Mouse (Mus musculus) heart, embryonic 16.5 days (tissue): ENCODE data around the gene Fcrlb. TPM values are rescaled to one million over a fixed set of nuclear protein-coding genes. Genes with fewer than 3 reads are reported as not detected.

Experiments
- ATAC-seq: fragments of 200-750 bp; cut with Nextera tagmentation; replicated peaks from 2 replicates; pipeline ENCODE4 v1.8.0; 2017; ENCODE audit warnings: moderate number of reproducible peaks; ENCODE audit not compliant: insufficient read depth, low FRiP score; ENCODE audit errors: extremely low read depth
- H3K27ac ChIP-seq: fragments of 300-500 bp; sonication (generic); 2 replicates; pipeline ENCODE4 v1.5.1; 2014; ENCODE audit warnings: mild to moderate bottlenecking, low read length, control low read depth, moderate library complexity
- H3K27me3 ChIP-seq: fragments of 300-500 bp; sonication (generic); 2 replicates; pipeline ENCODE4 v1.6.1; 2014; ENCODE audit warnings: low read length, mixed read lengths; ENCODE audit not compliant: control insufficient read depth, insufficient read depth
- H3K36me3 ChIP-seq: fragments of 300-500 bp; sonication (generic); 2 replicates; pipeline ENCODE4 v1.6.1; 2014; ENCODE audit not compliant: control insufficient read depth, insufficient read depth
- H3K4me1 ChIP-seq: fragments of 300-500 bp; sonication (generic); 2 replicates; pipeline ENCODE4 v1.6.1; 2014; ENCODE audit warnings: low read length, mixed read lengths; ENCODE audit not compliant: control insufficient read depth, insufficient read depth
- H3K4me2 ChIP-seq: fragments of 300-500 bp; sonication (generic); 2 replicates; pipeline ENCODE4 v1.6.1; 2014; ENCODE audit warnings: low read depth, mild to moderate bottlenecking, control low read depth, low read length
- H3K4me3 ChIP-seq: fragments of 300-500 bp; sonication (generic); 2 replicates; pipeline ENCODE4 v1.5.1; 2014; ENCODE audit warnings: mild to moderate bottlenecking, control low read depth, low read length
- H3K9ac ChIP-seq: fragments of 300-500 bp; sonication (generic); 2 replicates; pipeline ENCODE4 v1.6.1; 2014; ENCODE audit warnings: low read length, control low read depth
- H3K9me3 ChIP-seq: fragments of 300-500 bp; sonication (generic); replicated peaks from 2 replicates; pipeline ENCODE4 v1.6.1; 2016; ENCODE audit warnings: low read length; ENCODE audit not compliant: control insufficient read depth
- WGBS: fragments of 180-500 bp; shearing (Covaris S2); extraction: QIAGEN DNeasy Blood & Tissue Kit; methylation state at CpG from one replicate; pipeline ENCODE4 v1.1.7; 2014; 5-methylcytosine and 5-hydroxymethylcytosine counted together
- polyA plus RNA-seq: library from polyadenylated mRNA; unstranded; fragments of >200 nt; fragmentation: Nextera tagmentation; extraction: Ambion mirVana; gene quantifications from 2 replicates; pipeline ENCODE4 v1.2.1, GENCODE M21; 2015

The Fcrlb gene
- polyA plus RNA-seq, 1 experiment from 2014 or later, result 0.11 TPM

GRCm38 (mm10) chr1:170868107-170868904 is 44.4 kb downstream of the Fcrlb start:
- under 1% methylated on average over 33 of the region's 33 CpGs for WGBS
- peak overlapping the region; percentile 76 for H3K4me2 ChIP-seq
- peak overlapping the region; percentile 86 for H3K9ac ChIP-seq
- peak overlapping the region; percentile 64 for H3K27ac ChIP-seq
- peak; percentile 81 for ATAC-seq
- no peaks in the 10 kb centered on the region for H3K27me3 ChIP-seq
- peak overlapping the region; percentile 82 for H3K4me3 ChIP-seq
- H3K4me1 ChIP-seq, result peaks cover 17% of the 10 kb centered on the region
- no peaks in the 10 kb centered on the region for H3K9me3 ChIP-seq
- peaks cover 2% of the 10 kb centered on the region; the same call in 1 of the 2 replicates for H3K36me3 ChIP-seq

- under 1% methylated on average over 25 of the region's 25 CpGs for WGBS
- H3K27me3 ChIP-seq, result no peaks in the 10 kb centered on the region
- H3K36me3 ChIP-seq, result 0 out of 2 replicates have a peak, but pooled peaks cover 2% of the 10 kb centered on the region
- H3K9me3 ChIP-seq, result no peaks in the 10 kb centered on the region
- peak within 1 kb of the TSS; percentile 82 for H3K4me3 ChIP-seq
- H3K27ac ChIP-seq, result peak within 1 kb of the TSS; percentile 64
- peak; percentile 63 for ATAC-seq
- H3K4me2 ChIP-seq, result peak within 1 kb of the TSS; percentile 76
- H3K4me1 ChIP-seq, result peaks cover 17% of the 10 kb centered on the region
- H3K9ac ChIP-seq, result peak within 1 kb of the TSS; percentile 86
Measured at GRCm38 (mm10) chr1:170867691-170868105, 45.0 kb downstream of the Fcrlb start, which contains the start of gene Atf6. Atf6 (minus strand) TSS chr1:170867771.

GRCm38 (mm10) chr1:170866992-170867690 is 45.6 kb downstream of the Fcrlb start:
- ATAC-seq, result peak; percentile 29; the same call in 1 of the 2 replicates
- Histone ChIP-seq H3K9ac (peak overlapping the region; percentile 86), H3K27ac (peak overlapping the region; percentile 64), H3K4me3 (peak overlapping the region; percentile 82), H3K36me3 (0 out of 2 replicates have a peak, but pooled peaks cover 2% of the 10 kb centered on the region), H3K9me3 (no peaks in the 10 kb centered on the region), H3K27me3 (no peaks in the 10 kb centered on the region), H3K4me1 (peaks cover 19% of the 10 kb centered on the region), H3K4me2 (peak overlapping the region; percentile 76)
- WGBS, result under 1% methylated on average over 30 of the region's 30 CpGs

- Histone ChIP-seq H3K27ac (peak overlapping the region; percentile 8; the same call in 1 of the 2 replicates), H3K9me3 (no peaks in the 10 kb centered on the region), H3K4me1 (peaks cover 23% of the 10 kb centered on the region), H3K36me3 (no peaks in the 10 kb centered on the region), H3K9ac (no peak overlapping the region), H3K27me3 (no peaks in the 10 kb centered on the region), H3K4me2 (peak overlapping the region; percentile 12; the same call in 1 of the 2 replicates), H3K4me3 (no peak overlapping the region)
- 42% methylated on average over 5 of the region's 5 CpGs for WGBS
- no peak for ATAC-seq
Measured at GRCm38 (mm10) chr1:170865406-170865805, 47.3 kb downstream of the Fcrlb start.

DNA sequence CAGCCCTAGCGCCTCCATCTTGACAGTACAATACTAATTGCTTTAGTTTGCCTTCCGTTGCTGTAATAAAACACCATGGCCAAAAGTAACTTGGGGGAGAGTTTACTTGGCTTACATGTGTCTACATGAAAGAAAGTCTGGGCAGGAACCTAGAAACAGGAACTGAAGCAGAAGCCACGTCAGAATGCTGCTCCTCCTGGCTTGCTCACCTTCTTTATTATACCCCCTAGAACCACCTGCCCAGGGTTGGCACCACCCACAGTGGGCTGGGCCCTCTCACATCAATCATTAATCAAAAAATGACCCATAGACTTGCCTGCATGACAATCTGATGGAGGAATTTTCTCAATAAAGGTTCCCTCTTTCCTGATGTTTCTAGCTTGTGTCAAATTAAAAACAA is 48.0 kb downstream of the Fcrlb start:
- Histone ChIP-seq H3K27me3 (no peaks in the 10 kb centered on the region), H3K4me2 (no peak overlapping the region), H3K36me3 (no peaks in the 10 kb centered on the region), H3K4me3 (no peak overlapping the region), H3K27ac (no peak overlapping the region), H3K9ac (no peak overlapping the region), H3K4me1 (peaks cover 23% of the 10 kb centered on the region), H3K9me3 (no peaks in the 10 kb centered on the region)
- 83% methylated on average over 3 of the region's 3 CpGs for WGBS
- ATAC-seq, result no peak

GRCm38 (mm10) chr1:170864234-170864633 is 48.5 kb downstream of the Fcrlb start:
- Histone ChIP-seq H3K36me3 (no peaks in the 10 kb centered on the region), H3K4me2 (no peak overlapping the region), H3K4me3 (no peak overlapping the region), H3K9ac (no peak overlapping the region), H3K27ac (no peak overlapping the region), H3K27me3 (no peaks in the 10 kb centered on the region), H3K9me3 (no peaks in the 10 kb centered on the region), H3K4me1 (peaks cover 23% of the 10 kb centered on the region)
- no peak for ATAC-seq

DNA sequence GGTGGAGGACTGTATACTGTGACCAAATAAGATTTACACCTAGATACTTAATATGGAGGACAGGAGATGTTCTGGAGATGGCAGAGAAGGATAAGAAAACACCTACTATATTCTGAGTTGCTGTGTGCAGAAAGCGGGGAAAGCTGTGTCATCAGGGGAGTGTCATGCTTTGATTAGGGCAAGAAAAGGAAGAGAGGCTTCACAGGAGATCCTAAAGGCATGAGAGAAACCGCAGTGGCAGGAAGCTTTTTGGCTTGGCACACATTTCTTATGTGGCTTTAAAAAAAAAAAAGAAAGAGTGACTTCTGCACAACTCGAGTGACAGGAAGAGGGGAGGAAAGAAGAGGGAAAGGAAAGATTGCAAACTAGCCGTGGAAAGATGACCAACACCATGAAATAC is 49.7 kb downstream of the Fcrlb start:
- Histone ChIP-seq H3K27me3 (no peaks in the 10 kb centered on the region), H3K4me2 (no peak overlapping the region), H3K27ac (peak overlapping the region; percentile 9; the same call in 1 of the 2 replicates), H3K4me1 (peaks cover 21% of the 10 kb centered on the region), H3K36me3 (no peaks in the 10 kb centered on the region), H3K9ac (no peak overlapping the region), H3K4me3 (no peak overlapping the region), H3K9me3 (no peaks in the 10 kb centered on the region)
- no peak for ATAC-seq
- WGBS, result 39% methylated on average over 4 of the region's 4 CpGs

GRCm38 (mm10) chr1:170862435-170862717 is 50.4 kb downstream of the Fcrlb start:
- no peak overlapping the region for H3K4me2 ChIP-seq
- WGBS, result 49% methylated on average over 3 of the region's 3 CpGs
- no peak for ATAC-seq

More at GRCm38 (mm10) chr1:170862435-170862717, 50.4 kb downstream of the Fcrlb start:
- no peak overlapping the region for H3K27ac ChIP-seq
- H3K9ac ChIP-seq, result no peak overlapping the region
- H3K4me1 ChIP-seq, result peaks cover 21% of the 10 kb centered on the region
- H3K4me3 ChIP-seq, result no peak overlapping the region
- H3K36me3 ChIP-seq, result no peaks in the 10 kb centered on the region
- no peaks in the 10 kb centered on the region for H3K9me3 ChIP-seq
- no peaks in the 10 kb centered on the region for H3K27me3 ChIP-seq
